Mouse (Mus musculus) hindbrain, embryonic 14.5 days (tissue): ENCODE measurements around the gene Nup210l. TPM values are rescaled to one million over a fixed set of nuclear protein-coding genes. Genes with fewer than 3 reads are reported as not detected.

Source experiments
- ATAC-seq: fragments of 200-750 bp; cut with Nextera tagmentation; 2 replicates; pipeline ENCODE4 v1.8.0; 2017; ENCODE audit warnings: moderate number of reproducible peaks, mild to moderate bottlenecking, moderate TSS enrichment, moderate library complexity; ENCODE audit not compliant: low FRiP score
- DNase-seq: peaks from one replicate; pipeline ENCODE4 v3.0.0-alpha.2; 2015; ENCODE audit warnings: low spot score
- H3K27ac ChIP-seq: fragments of 300-500 bp; sonication (generic); 2 replicates; pipeline ENCODE4 v1.5.1; 2014; ENCODE audit warnings: mild to moderate bottlenecking, moderate library complexity
- H3K27me3 ChIP-seq: fragments of 300-500 bp; sonication (generic); 2 replicates; pipeline ENCODE4 v1.6.1; 2014; ENCODE audit warnings: mild to moderate bottlenecking, low read length, mixed read lengths; ENCODE audit not compliant: control insufficient read depth, insufficient read depth
- H3K36me3 ChIP-seq: fragments of 300-500 bp; sonication (generic); replicated peaks from 2 replicates; pipeline ENCODE4 v1.6.1; 2014; ENCODE audit not compliant: control insufficient read depth, insufficient read depth
- H3K4me1 ChIP-seq: fragments of 300-500 bp; sonication (generic); replicated peaks from 2 replicates; pipeline ENCODE4 v1.6.1; 2014; ENCODE audit warnings: antibody characterized with exemption, low read length, mixed read lengths; ENCODE audit not compliant: control insufficient read depth, insufficient read depth
- H3K4me2 ChIP-seq: fragments of 300-500 bp; sonication (generic); replicated peaks from 2 replicates; pipeline ENCODE4 v1.6.1; 2014; ENCODE audit warnings: mild to moderate bottlenecking, moderate library complexity
- H3K4me3 ChIP-seq: fragments of 300-500 bp; sonication (generic); replicated peaks from 2 replicates; pipeline ENCODE4 v1.5.1; 2014; ENCODE audit warnings: mild to moderate bottlenecking, low read length
- H3K9ac ChIP-seq: fragments of 300-500 bp; sonication (generic); 2 replicates; pipeline ENCODE4 v1.6.1; 2014
- H3K9me3 ChIP-seq: fragments of 300-500 bp; sonication (generic); 2 replicates; pipeline ENCODE4 v1.6.1; 2016; ENCODE audit warnings: low read length; ENCODE audit not compliant: control insufficient read depth
- WGBS: fragments of 180-500 bp; shearing (Covaris S2); extraction: QIAGEN DNeasy Blood & Tissue Kit; methylation state at CpG from one replicate; pipeline ENCODE4 v1.1.7; 2014; 5-methylcytosine and 5-hydroxymethylcytosine counted together
- polyA plus RNA-seq: library from polyadenylated mRNA; unstranded; fragments of >200 nt; fragmentation: Nextera tagmentation; extraction: Ambion mirVana; gene quantifications from 2 replicates; pipeline ENCODE4 v1.2.1, GENCODE M21; 2014

The Nup210l gene
- polyA plus RNA-seq, 1 experiment from 2014 or later: 0.35 TPM

GRCm38 (mm10) chr3:90134993-90135392, 31.1 kb downstream of the Nup210l start:
- 75% methylated on average over 5 of the region's 5 CpGs for WGBS
- Histone ChIP-seq H3K9me3 (no peaks in the 10 kb centered on the region), H3K4me3 (no peak overlapping the region), H3K4me1 (no peaks in the 10 kb centered on the region), H3K27ac (no peak overlapping the region), H3K36me3 (no peaks in the 10 kb centered on the region), H3K9ac (no peak overlapping the region), H3K4me2 (no peak overlapping the region), H3K27me3 (no peaks in the 10 kb centered on the region)
- no peak for ATAC-seq
- DNase-seq: no peak

- no peak for ATAC-seq
Observed at GRCm38 (mm10) chr3:90136660-90137059, 32.7 kb downstream of the Nup210l start.

GRCm38 (mm10) chr3:90137606-90138005, 33.7 kb downstream of the Nup210l start:
- Histone ChIP-seq H3K27me3 (no peaks in the 10 kb centered on the region), H3K4me1 (no peaks in the 10 kb centered on the region), H3K9me3 (no peaks in the 10 kb centered on the region), H3K27ac (no peak overlapping the region), H3K9ac (no peak overlapping the region), H3K4me3 (no peak overlapping the region), H3K36me3 (no peaks in the 10 kb centered on the region), H3K4me2 (no peak overlapping the region)
- WGBS: 80% methylated on average over 1 of the region's 1 CpGs
- DNase-seq (no peak), ATAC-seq (no peak)

More at GRCm38 (mm10) chr3:90136660-90137059, 32.7 kb downstream of the Nup210l start:
- Histone ChIP-seq H3K27me3 (no peaks in the 10 kb centered on the region), H3K9ac (no peak overlapping the region), H3K4me2 (no peak overlapping the region), H3K4me3 (no peak overlapping the region), H3K36me3 (no peaks in the 10 kb centered on the region), H3K4me1 (no peaks in the 10 kb centered on the region), H3K9me3 (no peaks in the 10 kb centered on the region), H3K27ac (no peak overlapping the region)
- no peak for DNase-seq
- 36% methylated on average over 13 of the region's 13 CpGs for WGBS

- Histone ChIP-seq H3K9ac (no peak overlapping the region), H3K27ac (no peak overlapping the region), H3K27me3 (no peaks in the 10 kb centered on the region), H3K4me3 (no peak overlapping the region), H3K4me1 (no peaks in the 10 kb centered on the region), H3K36me3 (no peaks in the 10 kb centered on the region), H3K4me2 (no peak overlapping the region), H3K9me3 (no peaks in the 10 kb centered on the region)
- ATAC-seq (no peak), DNase-seq (no peak)
- WGBS: 90% methylated on average over 3 of the region's 3 CpGs
Observed at GRCm38 (mm10) chr3:90139962-90140361, 36.0 kb downstream of the Nup210l start.

- no peak for ATAC-seq
- no peak for DNase-seq
- no peaks in the 10 kb centered on the region for H3K27me3 ChIP-seq
- no peak overlapping the region for H3K27ac ChIP-seq
- H3K9me3 ChIP-seq: no peaks in the 10 kb centered on the region
- no peaks in the 10 kb centered on the region for H3K36me3 ChIP-seq
- H3K4me1 ChIP-seq: no peaks in the 10 kb centered on the region
- no peak overlapping the region for H3K4me2 ChIP-seq
- H3K9ac ChIP-seq: no peak overlapping the region
- WGBS: 83% methylated on average over 3 of the region's 3 CpGs
- H3K4me3 ChIP-seq: no peak overlapping the region
Observed at GRCm38 (mm10) chr3:90145461-90145860, 41.5 kb downstream of the Nup210l start.

- Histone ChIP-seq H3K9me3 (no peaks in the 10 kb centered on the region), H3K9ac (no peak overlapping the region), H3K4me3 (no peak overlapping the region), H3K4me2 (no peak overlapping the region), H3K27ac (no peak overlapping the region), H3K36me3 (no peaks in the 10 kb centered on the region), H3K27me3 (no peaks in the 10 kb centered on the region), H3K4me1 (no peaks in the 10 kb centered on the region)
- DNase-seq (no peak), ATAC-seq (0 out of 2 replicates have a peak, but pooled peaks have one; percentile 48)
- WGBS: 75% methylated on average over 1 of the region's 1 CpGs
Observed at GRCm38 (mm10) chr3:90146651-90147050, 42.7 kb downstream of the Nup210l start.

GRCm38 (mm10) chr3:90151086-90151740, 47.3 kb downstream of the Nup210l start:
- WGBS: 92% methylated on average over 12 of the region's 12 CpGs
- Histone ChIP-seq H3K27me3 (no peaks in the 10 kb centered on the region), H3K4me3 (no peak overlapping the region), H3K36me3 (no peaks in the 10 kb centered on the region), H3K4me1 (no peaks in the 10 kb centered on the region), H3K4me2 (no peak overlapping the region), H3K27ac (no peak overlapping the region), H3K9ac (no peak overlapping the region), H3K9me3 (no peaks in the 10 kb centered on the region)
- DNase-seq (no peak), ATAC-seq (no peak)

GRCm38 (mm10) chr3:90155996-90156395, 52.1 kb downstream of the Nup210l start:
- 81% methylated on average over 5 of the region's 5 CpGs for WGBS
- H3K27ac ChIP-seq: no peak overlapping the region
- no peaks in the 10 kb centered on the region for H3K27me3 ChIP-seq
- no peak overlapping the region for H3K4me3 ChIP-seq
- DNase-seq (no peak), ATAC-seq (no peak)
- H3K9me3 ChIP-seq: no peaks in the 10 kb centered on the region
- no peak overlapping the region for H3K4me2 ChIP-seq
- H3K9ac ChIP-seq: no peak overlapping the region
- H3K36me3 ChIP-seq: no peaks in the 10 kb centered on the region
- H3K4me1 ChIP-seq: no peaks in the 10 kb centered on the region

GRCm38 (mm10) chr3:90159757-90160156, 55.8 kb downstream of the Nup210l start:
- Histone ChIP-seq H3K9ac (no peak overlapping the region), H3K4me3 (no peak overlapping the region), H3K9me3 (no peaks in the 10 kb centered on the region), H3K27me3 (no peaks in the 10 kb centered on the region), H3K36me3 (no peaks in the 10 kb centered on the region), H3K4me1 (no peaks in the 10 kb centered on the region), H3K4me2 (no peak overlapping the region), H3K27ac (no peak overlapping the region)
- no peak for ATAC-seq
- WGBS: 89% methylated on average over 9 of the region's 9 CpGs
- DNase-seq: no peak

GRCm38 (mm10) chr3:90161541-90161940, 57.6 kb downstream of the Nup210l start:
- Histone ChIP-seq H3K9me3 (no peaks in the 10 kb centered on the region), H3K4me3 (no peak overlapping the region)
- 89% methylated on average over 3 of the region's 3 CpGs for WGBS

More at GRCm38 (mm10) chr3:90161541-90161940, 57.6 kb downstream of the Nup210l start:
- Histone ChIP-seq H3K27me3 (no peaks in the 10 kb centered on the region), H3K9ac (no peak overlapping the region), H3K36me3 (no peaks in the 10 kb centered on the region), H3K27ac (no peak overlapping the region), H3K4me2 (no peak overlapping the region), H3K4me1 (no peaks in the 10 kb centered on the region)
- ATAC-seq: no peak
- no peak for DNase-seq
